ENCODE assay signal across 23 mouse cellular contexts in the genomic region with DNA sequence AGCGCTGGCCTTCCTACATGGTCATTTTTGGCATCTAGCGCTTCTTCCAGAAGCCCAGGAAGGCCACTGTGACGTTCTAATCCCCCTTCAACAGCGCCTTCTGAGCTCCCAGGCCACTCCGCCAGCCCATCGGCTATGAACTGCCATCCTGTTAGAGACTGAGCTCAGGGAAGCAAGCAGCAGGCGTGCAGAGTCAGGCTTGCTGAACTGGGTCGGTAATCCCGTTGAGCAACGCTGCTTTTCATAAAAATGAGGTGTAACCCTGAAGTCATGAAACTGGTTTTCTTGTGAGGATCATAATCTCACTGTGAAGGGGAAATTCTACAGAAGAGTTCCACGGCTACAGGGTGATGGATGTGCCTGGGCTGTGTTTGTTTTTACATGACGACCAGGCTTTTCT. TPM values are rescaled to one million over a fixed set of nuclear protein-coding genes. Genes with fewer than 3 reads are reported as not detected.
DNase-seq lines count a peak whose midpoint lies in the region; ATAC-seq and TF ChIP-seq lines count a peak whose summit lies in the region.
"Had no signal": no experiment of that assay in that cellular context is flagged by ENCODE, and none has a peak within 500 bp of the region (broad histone marks: within the 10 kb centered on the region; RNA-seq: fewer than 3 reads in every experiment).

No protein-coding gene starts in this region.

- no peak for TF ChIP-seq CTCF in intestine, postnatal 0 days (IDR thresholded peaks at IDR 0.05; ENCODE audit: low read depth)
- TF ChIP-seq CTCF in thymus, adult 2 months (IDR thresholded peaks at IDR 0.05; ENCODE audit: borderline replicate concordance, control insufficient read depth, extremely low read depth, insufficient read depth, low read length, poor library complexity) = no peak

- WGBS in intestine, postnatal 0 days = 85% methylated on average over 12 of the region's 12 CpGs
- WGBS in intestine, embryonic 15.5 days = 80% methylated on average over 12 of the region's 12 CpGs
- 80% methylated on average over 12 of the region's 12 CpGs for WGBS in embryonic facial prominence, embryonic 14.5 days
- 70% methylated on average over 12 of the region's 12 CpGs for WGBS in embryonic facial prominence, embryonic 15.5 days
- WGBS in stomach, embryonic 15.5 days = 68% methylated on average over 12 of the region's 12 CpGs
- WGBS in thymus, adult 2 months = 99% methylated on average over 12 of the region's 12 CpGs
- WGBS in liver, embryonic 11.5 days = 87% methylated on average over 12 of the region's 12 CpGs

- no peak for TF ChIP-seq POLR2A in thymus, adult 2 months (IDR thresholded peaks at IDR 0.05; ENCODE audit: control insufficient read depth, extremely low read depth, insufficient read depth, low read length, poor library complexity)

- DNase-seq in embryonic facial prominence, embryonic 14.5 days (ENCODE audit: low spot score) = peak; percentile 61
- no peak for DNase-seq in thymus, adult 2 months
- no peak for DNase-seq in liver, embryonic 11.5 days (ENCODE audit: low spot score)
- DNase-seq in layer of hippocampus, postnatal 36 days = no peak
- DNase-seq: adrenal gland, adult 8-10 months; adrenal gland, postnatal 25 days; cerebellum, adult 11-12 months; cerebellum, adult 8-10 months; cerebellum, postnatal 10 days; cerebellum, postnatal 36 days; embryo, embryonic 11 days; gastrocnemius, postnatal 10 days; heart, adult 2 months had no signal

- H3K9ac ChIP-seq in intestine, postnatal 0 days (ENCODE audit: low read depth, low read length) = no peak overlapping the region
- no peak overlapping the region for H3K9ac ChIP-seq in intestine, embryonic 15.5 days
- H3K9ac ChIP-seq in embryonic facial prominence, embryonic 14.5 days (ENCODE audit: low read depth, low read length) = no peak overlapping the region
- no peak overlapping the region for H3K9ac ChIP-seq in embryonic facial prominence, embryonic 15.5 days
- no peak overlapping the region for H3K9ac ChIP-seq in stomach, embryonic 15.5 days
- no peak overlapping the region for H3K9ac ChIP-seq in liver, embryonic 11.5 days (ENCODE audit: low read depth, low read length)
- H3K9ac ChIP-seq: forebrain, embryonic 12.5 days; forebrain, embryonic 15.5 days; hindbrain, embryonic 12.5 days; hindbrain, embryonic 15.5 days had no signal

- no peak for ATAC-seq in intestine, postnatal 0 days
- no peak for ATAC-seq in intestine, embryonic 15.5 days
- ATAC-seq in embryonic facial prominence, embryonic 14.5 days (ENCODE audit: low read depth) = peak; percentile 47; the same call in 1 of the 2 replicates
- ATAC-seq in embryonic facial prominence, embryonic 15.5 days (ENCODE audit: insufficient number of reproducible peaks, low FRiP score, low TSS enrichment, low read depth) = no peak
- ATAC-seq in stomach, embryonic 15.5 days (ENCODE audit: insufficient read depth, low FRiP score, low read depth) = no peak
- ATAC-seq in liver, embryonic 11.5 days (replicated peaks; ENCODE audit: low FRiP score) = no peak
- ATAC-seq: activated CD4-positive, CD25-positive, alpha-beta regulatory T cell, adult 4 months; forebrain, embryonic 15.5 days had no signal

- peak overlapping the region; percentile 21; the same call in 1 of the 2 replicates for H3K27ac ChIP-seq in intestine, postnatal 0 days (ENCODE audit: low read depth, low read length)
- H3K27ac ChIP-seq in intestine, embryonic 15.5 days = no peak overlapping the region
- no peak overlapping the region for H3K27ac ChIP-seq in embryonic facial prominence, embryonic 14.5 days (replicated peaks; ENCODE audit: low read depth, low read length)
- peak overlapping the region; percentile 80 for H3K27ac ChIP-seq in embryonic facial prominence, embryonic 15.5 days (replicated peaks)
- H3K27ac ChIP-seq in stomach, embryonic 15.5 days = peak overlapping the region; percentile 72
- no peak overlapping the region for H3K27ac ChIP-seq in thymus, adult 2 months (ENCODE audit: control insufficient read depth, insufficient read depth, low read length)
- H3K27ac ChIP-seq in liver, embryonic 11.5 days (ENCODE audit: low read depth, low read length) = no peak overlapping the region
- H3K27ac ChIP-seq: forebrain, embryonic 12.5 days; forebrain, embryonic 15.5 days; heart, adult 2 months; heart, embryonic 10.5 days; hindbrain, embryonic 12.5 days; hindbrain, embryonic 15.5 days had no signal

- H3K4me1 ChIP-seq in intestine, postnatal 0 days (replicated peaks; ENCODE audit: control insufficient read depth, insufficient read depth, low read length) = no peaks in the 10 kb centered on the region
- no peaks in the 10 kb centered on the region for H3K4me1 ChIP-seq in intestine, embryonic 15.5 days (replicated peaks)
- H3K4me1 ChIP-seq in embryonic facial prominence, embryonic 14.5 days (ENCODE audit: control insufficient read depth, insufficient read depth, low read length) = peaks cover 2% of the 10 kb centered on the region; the same call in 1 of the 2 replicates
- peaks cover 22% of the 10 kb centered on the region for H3K4me1 ChIP-seq in embryonic facial prominence, embryonic 15.5 days
- H3K4me1 ChIP-seq in stomach, embryonic 15.5 days = no peaks in the 10 kb centered on the region; the same call in 1 of the 2 replicates
- no peaks in the 10 kb centered on the region for H3K4me1 ChIP-seq in thymus, adult 2 months (replicated peaks; ENCODE audit: control insufficient read depth, insufficient read depth, low read length)
- H3K4me1 ChIP-seq in liver, embryonic 11.5 days (replicated peaks; ENCODE audit: control insufficient read depth, insufficient read depth, low read length) = no peaks in the 10 kb centered on the region
- H3K4me1 ChIP-seq: forebrain, embryonic 12.5 days; forebrain, embryonic 15.5 days had no signal

- no peaks in the 10 kb centered on the region for H3K27me3 ChIP-seq in intestine, postnatal 0 days (replicated peaks; ENCODE audit: control insufficient read depth, insufficient read depth, low read length)
- H3K27me3 ChIP-seq in intestine, embryonic 15.5 days (replicated peaks) = no peaks in the 10 kb centered on the region
- H3K27me3 ChIP-seq in embryonic facial prominence, embryonic 14.5 days (replicated peaks; ENCODE audit: control insufficient read depth, insufficient read depth, low read length) = no peaks in the 10 kb centered on the region
- H3K27me3 ChIP-seq in embryonic facial prominence, embryonic 15.5 days = no peaks in the 10 kb centered on the region
- H3K27me3 ChIP-seq in stomach, embryonic 15.5 days (replicated peaks) = no peaks in the 10 kb centered on the region
- no peaks in the 10 kb centered on the region for H3K27me3 ChIP-seq in thymus, adult 2 months (ENCODE audit: control insufficient read depth, insufficient read depth, low read length)
- no peaks in the 10 kb centered on the region for H3K27me3 ChIP-seq in liver, embryonic 11.5 days (replicated peaks; ENCODE audit: control insufficient read depth, insufficient read depth, low read length)
- H3K27me3 ChIP-seq: forebrain, embryonic 12.5 days; forebrain, embryonic 15.5 days; hindbrain, embryonic 12.5 days; hindbrain, embryonic 15.5 days had no signal

- no peak overlapping the region for H3K4me2 ChIP-seq in intestine, postnatal 0 days (replicated peaks; ENCODE audit: low read depth)
- H3K4me2 ChIP-seq in intestine, embryonic 15.5 days (replicated peaks) = no peak overlapping the region
- H3K4me2 ChIP-seq in embryonic facial prominence, embryonic 14.5 days (ENCODE audit: low read depth, low read length) = no peak overlapping the region
- H3K4me2 ChIP-seq in embryonic facial prominence, embryonic 15.5 days (replicated peaks) = no peak overlapping the region
- no peak overlapping the region for H3K4me2 ChIP-seq in stomach, embryonic 15.5 days
- H3K4me2 ChIP-seq in liver, embryonic 11.5 days = no peak overlapping the region
- H3K4me2 ChIP-seq: forebrain, embryonic 12.5 days; forebrain, embryonic 15.5 days; hindbrain, embryonic 12.5 days; hindbrain, embryonic 15.5 days had no signal

- no peaks in the 10 kb centered on the region for H3K36me3 ChIP-seq in intestine, postnatal 0 days (ENCODE audit: control insufficient read depth, insufficient read depth)
- H3K36me3 ChIP-seq in intestine, embryonic 15.5 days = no peaks in the 10 kb centered on the region
- H3K36me3 ChIP-seq in embryonic facial prominence, embryonic 14.5 days (ENCODE audit: control insufficient read depth, insufficient read depth, low read length) = no peaks in the 10 kb centered on the region
- H3K36me3 ChIP-seq in embryonic facial prominence, embryonic 15.5 days = no peaks in the 10 kb centered on the region
- H3K36me3 ChIP-seq in stomach, embryonic 15.5 days = no peaks in the 10 kb centered on the region
- H3K36me3 ChIP-seq in thymus, adult 2 months (ENCODE audit: control insufficient read depth, insufficient read depth, low read length) = no peaks in the 10 kb centered on the region
- H3K36me3 ChIP-seq in liver, embryonic 11.5 days (ENCODE audit: control insufficient read depth, insufficient read depth, low read length) = no peaks in the 10 kb centered on the region
- H3K36me3 ChIP-seq: forebrain, embryonic 12.5 days; forebrain, embryonic 15.5 days; heart, embryonic 10.5 days; hindbrain, embryonic 12.5 days; hindbrain, embryonic 15.5 days had no signal

- no peaks in the 10 kb centered on the region for H3K9me3 ChIP-seq in intestine, postnatal 0 days (ENCODE audit: control insufficient read depth)
- no peaks in the 10 kb centered on the region for H3K9me3 ChIP-seq in intestine, embryonic 15.5 days
- no peaks in the 10 kb centered on the region for H3K9me3 ChIP-seq in embryonic facial prominence, embryonic 14.5 days (ENCODE audit: control insufficient read depth, low read length)
- no peaks in the 10 kb centered on the region for H3K9me3 ChIP-seq in embryonic facial prominence, embryonic 15.5 days (replicated peaks)
- no peaks in the 10 kb centered on the region for H3K9me3 ChIP-seq in stomach, embryonic 15.5 days
- H3K9me3 ChIP-seq in liver, embryonic 11.5 days (ENCODE audit: control insufficient read depth, low read length) = no peaks in the 10 kb centered on the region
- H3K9me3 ChIP-seq: forebrain, embryonic 12.5 days; forebrain, embryonic 15.5 days; heart, embryonic 10.5 days; hindbrain, embryonic 12.5 days; hindbrain, embryonic 15.5 days had no signal

- no peak overlapping the region for H3K4me3 ChIP-seq in intestine, postnatal 0 days (ENCODE audit: low read depth, low read length)
- H3K4me3 ChIP-seq in intestine, embryonic 15.5 days (replicated peaks) = no peak overlapping the region
- H3K4me3 ChIP-seq in embryonic facial prominence, embryonic 14.5 days (ENCODE audit: low read depth, low read length) = no peak overlapping the region
- H3K4me3 ChIP-seq in embryonic facial prominence, embryonic 15.5 days (replicated peaks) = no peak overlapping the region
- H3K4me3 ChIP-seq in stomach, embryonic 15.5 days (replicated peaks) = no peak overlapping the region
- no peak overlapping the region for H3K4me3 ChIP-seq in thymus, adult 2 months (ENCODE audit: control insufficient read depth, insufficient read depth, low read length)
- no peak overlapping the region for H3K4me3 ChIP-seq in liver, embryonic 11.5 days (ENCODE audit: low read depth, low read length)
- H3K4me3 ChIP-seq: forebrain, embryonic 12.5 days; forebrain, embryonic 15.5 days; heart, adult 2 months; heart, embryonic 10.5 days; hindbrain, embryonic 12.5 days; hindbrain, embryonic 15.5 days had no signal

RNA-seq across cellular contexts. Expression of gene 1700025G04Rik, which starts 28.2 kb away (rescaled TPM):
- 25.6 and 25.8 TPM in 2 replicates for polyA plus RNA-seq in intestine, postnatal 0 days (2015; fragmentation: Nextera tagmentation; extraction: Ambion mirVana)
- polyA plus RNA-seq in intestine, embryonic 15.5 days (2015; fragmentation: Nextera tagmentation; extraction: Ambion mirVana) = 31.1 and 32.8 TPM in 2 replicates
- 35.5 and 37.0 TPM in 2 replicates for polyA plus RNA-seq in embryonic facial prominence, embryonic 14.5 days (2014; fragmentation: Nextera tagmentation; extraction: Ambion mirVana)
- 44.9 and 46.4 TPM in 2 replicates for polyA plus RNA-seq in embryonic facial prominence, embryonic 15.5 days (2015; fragmentation: Nextera tagmentation; extraction: Ambion mirVana)
- polyA plus RNA-seq in stomach, embryonic 15.5 days (2015; fragmentation: Nextera tagmentation; extraction: Ambion mirVana) = 32.3 and 35.2 TPM in 2 replicates
- polyA plus RNA-seq in thymus, adult 2 months (2012; rRNA removed) = 4.1 and 5.0 TPM in 2 replicates
- polyA plus RNA-seq in liver, embryonic 11.5 days (2014; fragmentation: Nextera tagmentation; extraction: Ambion mirVana) = 8.7 and 8.9 TPM in 2 replicates
- 10 to 100 TPM; 78.1 to 78.9 TPM for total RNA-seq in layer of hippocampus, postnatal 36 days (2021)

Comparison
In these comparisons a context has a peak if more than half of its experiments do, and no peak if none do; other contexts are left out.
1. H3K27ac ChIP-seq: peak in intestine, postnatal 0 days (single experiment), embryonic facial prominence, embryonic 15.5 days (single experiment) and stomach, embryonic 15.5 days (single experiment); none in intestine, embryonic 15.5 days (single experiment), embryonic facial prominence, embryonic 14.5 days (single experiment), thymus, adult 2 months (single experiment) and liver, embryonic 11.5 days (single experiment).